Mouse (Mus musculus) liver, adult 2 months (tissue): ENCODE results near the gene Mbtps1.

ENCODE experiments used
- CTCF ChIP-seq: fragments of 200-500 bp; IDR thresholded peaks from 2 replicates; pipeline ENCODE4 v1.5.1; 2011; ENCODE audit warnings: low read depth, low read length, control low read depth
- POLR2A ChIP-seq: fragments of 200-500 bp; IDR thresholded peaks from 2 replicates; pipeline ENCODE4 v1.6.1; 2011; ENCODE audit warnings: low read length, control low read depth; ENCODE audit not compliant: insufficient read depth; ENCODE audit errors: extremely low read depth

- no peak for TF ChIP-seq CTCF
- no peak for TF ChIP-seq POLR2A
Observed at GRCm38 (mm10) chr8:119531397-119531796, 27.1 kb downstream of the Mbtps1 start.
